Mouse (Mus musculus) forebrain, embryonic 12.5 days (tissue): ENCODE measurements around the gene Cux1. TPM values are rescaled to one million over a fixed set of nuclear protein-coding genes. Genes with fewer than 3 reads are reported as not detected.

ENCODE experiments used
- ATAC-seq: fragments of 200-750 bp; cut with Nextera tagmentation; 2 replicates; pipeline ENCODE4 v1.8.0; 2017; ENCODE audit warnings: moderate TSS enrichment; ENCODE audit not compliant: low FRiP score
- H3K27ac ChIP-seq: fragments of 300-500 bp; sonication (generic); 2 replicates; pipeline ENCODE4 v1.5.1; 2016; ENCODE audit warnings: mild to moderate bottlenecking
- H3K27me3 ChIP-seq: fragments of 300-500 bp; sonication (generic); 2 replicates; pipeline ENCODE4 v1.6.1; 2016; ENCODE audit warnings: mild to moderate bottlenecking
- H3K36me3 ChIP-seq: fragments of 300-500 bp; sonication (generic); replicated peaks from 2 replicates; pipeline ENCODE4 v1.6.1; 2016; ENCODE audit warnings: mild to moderate bottlenecking
- H3K4me1 ChIP-seq: fragments of 300-500 bp; sonication (generic); 2 replicates; pipeline ENCODE4 v1.6.1; 2016
- H3K4me2 ChIP-seq: fragments of 300-500 bp; sonication (generic); 2 replicates; pipeline ENCODE4 v1.6.1; 2016; ENCODE audit warnings: mild to moderate bottlenecking, moderate library complexity
- H3K4me3 ChIP-seq: fragments of 300-500 bp; sonication (generic); replicated peaks from 2 replicates; pipeline ENCODE4 v1.5.1; 2016; ENCODE audit warnings: mild to moderate bottlenecking
- H3K9ac ChIP-seq: fragments of 300-500 bp; sonication (generic); 2 replicates; pipeline ENCODE4 v1.6.1; 2016; ENCODE audit warnings: mild to moderate bottlenecking
- H3K9me3 ChIP-seq: fragments of 300-500 bp; sonication (generic); 2 replicates; pipeline ENCODE4 v1.6.1; 2016
- WGBS: fragments of 180-500 bp; shearing (Covaris S2); methylation state at CpG from one replicate; pipeline ENCODE4 v1.1.7; 2016; 5-methylcytosine and 5-hydroxymethylcytosine counted together
- polyA plus RNA-seq: library from polyadenylated mRNA; unstranded; fragments of >200 nt; fragmentation: Nextera tagmentation; extraction: Ambion mirVana; gene quantifications from 2 replicates; pipeline ENCODE4 v1.2.1, GENCODE M21; 2016

Cux1 gene
- polyA plus RNA-seq, 1 experiment from 2014 or later, result 157 TPM

GRCm38 (mm10) chr5:136422948-136423347, 144.3 kb downstream of the Cux1 start:
- WGBS, result 94% methylated on average over 2 of the region's 2 CpGs

GRCm38 (mm10) chr5:136421885-136422284, 145.4 kb downstream of the Cux1 start:
- H3K9ac ChIP-seq, result no peak overlapping the region
- H3K9me3 ChIP-seq, result no peaks in the 10 kb centered on the region
- H3K4me3 ChIP-seq, result no peak overlapping the region
- H3K4me1 ChIP-seq, result no peaks in the 10 kb centered on the region
- H3K36me3 ChIP-seq, result no peaks in the 10 kb centered on the region
- H3K27me3 ChIP-seq, result no peaks in the 10 kb centered on the region
- WGBS, result 93% methylated on average over 3 of the region's 3 CpGs
- ATAC-seq, result no peak
- H3K27ac ChIP-seq, result no peak overlapping the region
- H3K4me2 ChIP-seq, result no peak overlapping the region

More at GRCm38 (mm10) chr5:136422948-136423347, 144.3 kb downstream of the Cux1 start:
- Histone ChIP-seq H3K4me1 (peaks cover 9% of the 10 kb centered on the region), H3K4me3 (no peak overlapping the region), H3K27ac (no peak overlapping the region), H3K36me3 (no peaks in the 10 kb centered on the region), H3K27me3 (no peaks in the 10 kb centered on the region), H3K9me3 (no peaks in the 10 kb centered on the region), H3K4me2 (no peak overlapping the region), H3K9ac (no peak overlapping the region)
- no peak for ATAC-seq

- H3K27me3 ChIP-seq, result no peaks in the 10 kb centered on the region
- no peak overlapping the region for H3K4me3 ChIP-seq
- H3K36me3 ChIP-seq, result no peaks in the 10 kb centered on the region
- ATAC-seq, result no peak
- no peaks in the 10 kb centered on the region; the same call in 1 of the 2 replicates for H3K4me1 ChIP-seq
- H3K4me2 ChIP-seq, result no peak overlapping the region
- no peak overlapping the region for H3K9ac ChIP-seq
- H3K27ac ChIP-seq, result no peak overlapping the region
- 92% methylated on average over 3 of the region's 3 CpGs for WGBS
- no peaks in the 10 kb centered on the region for H3K9me3 ChIP-seq
Observed at GRCm38 (mm10) chr5:136421316-136421715, 146.0 kb downstream of the Cux1 start.

GRCm38 (mm10) chr5:136420342-136420741, 146.9 kb downstream of the Cux1 start:
- no peak for ATAC-seq
- Histone ChIP-seq H3K4me3 (no peak overlapping the region), H3K36me3 (no peaks in the 10 kb centered on the region), H3K27me3 (no peaks in the 10 kb centered on the region), H3K4me1 (peaks cover 4% of the 10 kb centered on the region; the same call in 1 of the 2 replicates), H3K4me2 (no peak overlapping the region), H3K27ac (no peak overlapping the region), H3K9me3 (no peaks in the 10 kb centered on the region), H3K9ac (no peak overlapping the region)
- 86% methylated on average over 3 of the region's 3 CpGs for WGBS

GRCm38 (mm10) chr5:136417891-136418290, 149.4 kb downstream of the Cux1 start:
- H3K9me3 ChIP-seq, result no peaks in the 10 kb centered on the region
- WGBS, result 91% methylated on average over 4 of the region's 4 CpGs
- H3K27ac ChIP-seq, result no peak overlapping the region
- H3K4me2 ChIP-seq, result no peak overlapping the region
- no peaks in the 10 kb centered on the region for H3K36me3 ChIP-seq
- peaks cover 4% of the 10 kb centered on the region; the same call in 1 of the 2 replicates for H3K4me1 ChIP-seq
- H3K27me3 ChIP-seq, result no peaks in the 10 kb centered on the region
- H3K9ac ChIP-seq, result no peak overlapping the region
- ATAC-seq, result no peak
- H3K4me3 ChIP-seq, result no peak overlapping the region

GRCm38 (mm10) chr5:136414479-136414878, 152.8 kb downstream of the Cux1 start:
- Histone ChIP-seq H3K9ac (no peak overlapping the region), H3K27me3 (no peaks in the 10 kb centered on the region), H3K27ac (no peak overlapping the region), H3K4me1 (peaks cover 4% of the 10 kb centered on the region; the same call in 1 of the 2 replicates), H3K4me2 (no peak overlapping the region), H3K9me3 (no peaks in the 10 kb centered on the region), H3K4me3 (no peak overlapping the region), H3K36me3 (no peaks in the 10 kb centered on the region)
- no peak for ATAC-seq
- 84% methylated on average over 2 of the region's 2 CpGs for WGBS

GRCm38 (mm10) chr5:136410681-136411181, 156.6 kb downstream of the Cux1 start:
- no peaks in the 10 kb centered on the region for H3K4me1 ChIP-seq
- H3K4me3 ChIP-seq, result no peak overlapping the region
- no peak overlapping the region for H3K4me2 ChIP-seq
- H3K27ac ChIP-seq, result no peak overlapping the region
- 84% methylated on average over 7 of the region's 7 CpGs for WGBS
- peaks cover 25% of the 10 kb centered on the region for H3K36me3 ChIP-seq
- no peaks in the 10 kb centered on the region for H3K27me3 ChIP-seq
- ATAC-seq, result no peak
- H3K9me3 ChIP-seq, result no peaks in the 10 kb centered on the region
- no peak overlapping the region for H3K9ac ChIP-seq

- Histone ChIP-seq H3K9me3 (no peaks in the 10 kb centered on the region), H3K36me3 (peaks cover 33% of the 10 kb centered on the region)
- no peak for ATAC-seq
Observed at GRCm38 (mm10) chr5:136406357-136406756, 160.9 kb downstream of the Cux1 start.

GRCm38 (mm10) chr5:136403565-136403961, 163.7 kb downstream of the Cux1 start:
- Histone ChIP-seq H3K36me3 (peaks cover 30% of the 10 kb centered on the region), H3K27me3 (no peaks in the 10 kb centered on the region), H3K4me1 (peaks cover 10% of the 10 kb centered on the region; the same call in 1 of the 2 replicates), H3K4me2 (peak overlapping the region; percentile 24; the same call in 1 of the 2 replicates), H3K27ac (peak overlapping the region; percentile 67), H3K9ac (no peak overlapping the region), H3K4me3 (no peak overlapping the region), H3K9me3 (no peaks in the 10 kb centered on the region)
- peak; percentile 69; the same call in 1 of the 2 replicates for ATAC-seq
- 54% methylated on average over 19 of the region's 19 CpGs for WGBS

More at GRCm38 (mm10) chr5:136406357-136406756, 160.9 kb downstream of the Cux1 start:
- H3K4me2 ChIP-seq, result no peak overlapping the region
- H3K4me1 ChIP-seq, result peaks cover 10% of the 10 kb centered on the region; the same call in 1 of the 2 replicates
- H3K27me3 ChIP-seq, result no peaks in the 10 kb centered on the region
- H3K27ac ChIP-seq, result no peak overlapping the region
- no peak overlapping the region for H3K4me3 ChIP-seq
- no peak overlapping the region for H3K9ac ChIP-seq

GRCm38 (mm10) chr5:136402622-136403564, 164.4 kb downstream of the Cux1 start:
- Histone ChIP-seq H3K4me3 (no peak overlapping the region), H3K4me1 (peaks cover 10% of the 10 kb centered on the region; the same call in 1 of the 2 replicates), H3K9ac (no peak overlapping the region), H3K27ac (peak overlapping the region; percentile 67), H3K4me2 (peak overlapping the region; percentile 24; the same call in 1 of the 2 replicates), H3K9me3 (no peaks in the 10 kb centered on the region), H3K27me3 (no peaks in the 10 kb centered on the region), H3K36me3 (peaks cover 24% of the 10 kb centered on the region)
- ATAC-seq, result no peak
- WGBS, result 80% methylated on average over 15 of the region's 15 CpGs

GRCm38 (mm10) chr5:136398706-136399105, 168.6 kb downstream of the Cux1 start:
- peaks cover 8% of the 10 kb centered on the region; the same call in 1 of the 2 replicates for H3K4me1 ChIP-seq
- WGBS, result 88% methylated on average over 3 of the region's 3 CpGs
- ATAC-seq, result no peak
- H3K36me3 ChIP-seq, result no peaks in the 10 kb centered on the region
- H3K9me3 ChIP-seq, result no peaks in the 10 kb centered on the region
- no peak overlapping the region for H3K9ac ChIP-seq
- no peak overlapping the region for H3K4me2 ChIP-seq
- H3K27me3 ChIP-seq, result no peaks in the 10 kb centered on the region
- no peak overlapping the region for H3K27ac ChIP-seq
- H3K4me3 ChIP-seq, result no peak overlapping the region

GRCm38 (mm10) chr5:136396699-136397098, 170.6 kb downstream of the Cux1 start:
- no peak for ATAC-seq
- H3K4me1 ChIP-seq, result no peaks in the 10 kb centered on the region
- H3K4me3 ChIP-seq, result no peak overlapping the region
- H3K9me3 ChIP-seq, result no peaks in the 10 kb centered on the region
- H3K27ac ChIP-seq, result no peak overlapping the region
- 93% methylated on average over 1 of the region's 1 CpGs for WGBS
- H3K27me3 ChIP-seq, result no peaks in the 10 kb centered on the region
- no peak overlapping the region for H3K4me2 ChIP-seq
- H3K36me3 ChIP-seq, result 0 out of 2 replicates have a peak, but pooled peaks cover 5% of the 10 kb centered on the region
- no peak overlapping the region for H3K9ac ChIP-seq
